Mouse (Mus musculus) activated CD4-positive, CD25-positive, alpha-beta regulatory T cell, adult 4 months (primary cell): ENCODE measurements at regions not wholly inside any gene's neighbourhood (a gene's known extent, or its start where the extent isn't known, plus 50 kb on each side); places are given as distances from the start of the nearest gene placed in this dataset.
A peak's percentile ranks its signal among the peaks of the same experiment; 100 is the strongest.

Experiments
- ATAC-seq: one replicate; pipeline ENCODE4 v1.8.0; 2017

- no peak for ATAC-seq
Observed at GRCm38 (mm10) chr4:62755237-62755900, 195.7 kb downstream of the Rgs3 start.

GRCm38 (mm10) chr4:62756721-62757206 lies 197.1 kb downstream of the Rgs3 start:
- peak; percentile 91 for ATAC-seq

- ATAC-seq, result no peak
Observed at GRCm38 (mm10) chr4:62760748-62761604, 201.3 kb downstream of the Rgs3 start.

- ATAC-seq, result no peak
Observed at GRCm38 (mm10) chr4:62761672-62762071, 202.0 kb downstream of the Rgs3 start.

GRCm38 (mm10) chr4:62763990-62764389 lies 201.4 kb upstream of the Zfp618 start:
- peak; percentile 95 for ATAC-seq

GRCm38 (mm10) chr4:62769469-62770234 lies 195.7 kb upstream of the Zfp618 start:
- ATAC-seq, result no peak

GRCm38 (mm10) chr4:62775005-62775609 lies 190.3 kb upstream of the Zfp618 start:
- ATAC-seq, result no peak

GRCm38 (mm10) chr4:62776881-62777280 lies 188.5 kb upstream of the Zfp618 start:
- ATAC-seq, result no peak

GRCm38 (mm10) chr4:62777436-62777835 lies 187.9 kb upstream of the Zfp618 start:
- no peak for ATAC-seq

- no peak for ATAC-seq
Observed at GRCm38 (mm10) chr4:62778621-62779020, 186.8 kb upstream of the Zfp618 start.

GRCm38 (mm10) chr4:62780409-62780808 lies 185.0 kb upstream of the Zfp618 start:
- ATAC-seq, result peak; percentile 86

- peak; percentile 24 for ATAC-seq
Observed at GRCm38 (mm10) chr4:62780837-62781236, 184.5 kb upstream of the Zfp618 start.

GRCm38 (mm10) chr4:62781309-62781800 lies 184.0 kb upstream of the Zfp618 start:
- no peak for ATAC-seq

- no peak for ATAC-seq
Observed at GRCm38 (mm10) chr4:62785711-62786110, 179.7 kb upstream of the Zfp618 start.

GRCm38 (mm10) chr4:62789696-62790095 lies 175.7 kb upstream of the Zfp618 start:
- ATAC-seq, result no peak

- no peak for ATAC-seq
Observed at GRCm38 (mm10) chr4:62793582-62793981, 171.8 kb upstream of the Zfp618 start.

GRCm38 (mm10) chr4:62795538-62795937 lies 169.8 kb upstream of the Zfp618 start:
- peak; percentile 63 for ATAC-seq

- no peak for ATAC-seq
Observed at GRCm38 (mm10) chr4:62799923-62800322, 165.4 kb upstream of the Zfp618 start.

- peak; percentile 48 for ATAC-seq
Observed at GRCm38 (mm10) chr4:62805841-62806240, 159.5 kb upstream of the Zfp618 start.

GRCm38 (mm10) chr4:62806786-62807185 lies 158.6 kb upstream of the Zfp618 start:
- peak; percentile 94 for ATAC-seq

- no peak for ATAC-seq
Observed at GRCm38 (mm10) chr4:62807926-62808552, 157.3 kb upstream of the Zfp618 start.

- no peak for ATAC-seq
Observed at GRCm38 (mm10) chr4:62808553-62808950, 156.8 kb upstream of the Zfp618 start.
